Mouse (Mus musculus): ENCODE measurements around the gene Amotl1. TPM values are rescaled to one million over a fixed set of nuclear protein-coding genes. Genes with fewer than 3 reads are reported as not detected.
"Not testable (repeated sequence)": the region's sequence is repeated elsewhere in the genome, so short reads cannot be mapped to it uniquely, and the experiment has no call there.

Amotl1 gene
- polyA plus RNA-seq, 1 experiment from 2014 or later = 9.1 TPM

GRCm38 (mm10) chr9:14576359-14576758 is 68.5 kb downstream of the Amotl1 start:
- ATAC-seq; H3K9me3 ChIP-seq (replicated peaks; ENCODE audit: control insufficient read depth, low read length, poor library complexity, severe bottlenecking); H3K4me2 ChIP-seq (ENCODE audit: low read length); H3K27me3 ChIP-seq (ENCODE audit: control insufficient read depth, insufficient read depth, low read depth, low read length); H3K27ac ChIP-seq (ENCODE audit: low read length); H3K9ac ChIP-seq (ENCODE audit: low read depth, low read length); H3K4me1 ChIP-seq (ENCODE audit: control insufficient read depth, insufficient read depth, low read length); H3K36me3 ChIP-seq (ENCODE audit: control insufficient read depth, insufficient read depth, low read length); H3K4me3 ChIP-seq (ENCODE audit: low read depth, low read length): not testable (repeated sequence)
- 80% methylated on average over 2 of the region's 2 CpGs for WGBS

GRCm38 (mm10) chr9:14574760-14575399 is 70.0 kb downstream of the Amotl1 start:
- no peak overlapping the region for H3K4me3 ChIP-seq (ENCODE audit: low read depth, low read length)
- H3K36me3 ChIP-seq (ENCODE audit: control insufficient read depth, insufficient read depth, low read length) = no peaks in the 10 kb centered on the region
- H3K4me2 ChIP-seq (ENCODE audit: low read length) = no peak overlapping the region
- H3K4me1 ChIP-seq (ENCODE audit: control insufficient read depth, insufficient read depth, low read length) = no peaks in the 10 kb centered on the region
- H3K9ac ChIP-seq (ENCODE audit: low read depth, low read length) = no peak overlapping the region
- WGBS = 70% methylated on average over 12 of the region's 12 CpGs
- peak; percentile 81 for ATAC-seq
- H3K27ac ChIP-seq (ENCODE audit: low read length) = peak overlapping the region; percentile 34
- H3K27me3 ChIP-seq (ENCODE audit: control insufficient read depth, insufficient read depth, low read depth, low read length) = no peaks in the 10 kb centered on the region
- no peaks in the 10 kb centered on the region for H3K9me3 ChIP-seq (replicated peaks; ENCODE audit: control insufficient read depth, low read length, poor library complexity, severe bottlenecking)

GRCm38 (mm10) chr9:14569175-14569975 is 75.5 kb downstream of the Amotl1 start:
- Histone ChIP-seq H3K4me3 (ENCODE audit: low read depth, low read length) (no peak overlapping the region), H3K27ac (ENCODE audit: low read length) (no peak overlapping the region), H3K9ac (ENCODE audit: low read depth, low read length) (no peak overlapping the region), H3K36me3 (ENCODE audit: control insufficient read depth, insufficient read depth, low read length) (no peaks in the 10 kb centered on the region), H3K4me1 (ENCODE audit: control insufficient read depth, insufficient read depth, low read length) (no peaks in the 10 kb centered on the region), H3K4me2 (ENCODE audit: low read length) (no peak overlapping the region), H3K27me3 (ENCODE audit: control insufficient read depth, insufficient read depth, low read depth, low read length) (no peaks in the 10 kb centered on the region), H3K9me3 (replicated peaks; ENCODE audit: control insufficient read depth, low read length, poor library complexity, severe bottlenecking) (no peaks in the 10 kb centered on the region)
- WGBS = 98% methylated on average over 4 of the region's 4 CpGs
- ATAC-seq = no peak

- WGBS = 85% methylated on average over 2 of the region's 2 CpGs
- H3K4me1 ChIP-seq (ENCODE audit: control insufficient read depth, insufficient read depth, low read length) = no peaks in the 10 kb centered on the region
- H3K36me3 ChIP-seq (ENCODE audit: control insufficient read depth, insufficient read depth, low read length) = peaks cover 4% of the 10 kb centered on the region; the same call in 1 of the 2 replicates
- H3K27ac ChIP-seq (ENCODE audit: low read length) = no peak overlapping the region
- H3K9me3 ChIP-seq (replicated peaks; ENCODE audit: control insufficient read depth, low read length, poor library complexity, severe bottlenecking) = no peaks in the 10 kb centered on the region
- H3K9ac ChIP-seq (ENCODE audit: low read depth, low read length) = no peak overlapping the region
- no peak for ATAC-seq
- H3K27me3 ChIP-seq (ENCODE audit: control insufficient read depth, insufficient read depth, low read depth, low read length) = no peaks in the 10 kb centered on the region
- no peak overlapping the region for H3K4me2 ChIP-seq (ENCODE audit: low read length)
- no peak overlapping the region for H3K4me3 ChIP-seq (ENCODE audit: low read depth, low read length)
These were observed 76.4 kb downstream of the Amotl1 start for GRCm38 (mm10) chr9:14568487-14568886.

GRCm38 (mm10) chr9:14564486-14564885 is 80.4 kb downstream of the Amotl1 start:
- Histone ChIP-seq H3K4me1 (ENCODE audit: control insufficient read depth, insufficient read depth, low read length) (no peaks in the 10 kb centered on the region), H3K36me3 (ENCODE audit: control insufficient read depth, insufficient read depth, low read length) (peaks cover 8% of the 10 kb centered on the region), H3K4me3 (ENCODE audit: low read depth, low read length) (no peak overlapping the region), H3K9me3 (replicated peaks; ENCODE audit: control insufficient read depth, low read length, poor library complexity, severe bottlenecking) (no peaks in the 10 kb centered on the region), H3K27me3 (ENCODE audit: control insufficient read depth, insufficient read depth, low read depth, low read length) (no peaks in the 10 kb centered on the region), H3K9ac (ENCODE audit: low read depth, low read length) (no peak overlapping the region), H3K4me2 (ENCODE audit: low read length) (no peak overlapping the region), H3K27ac (ENCODE audit: low read length) (no peak overlapping the region)
- ATAC-seq = no peak
- WGBS = 88% methylated on average over 3 of the region's 3 CpGs

GRCm38 (mm10) chr9:14563351-14563750 is 81.5 kb downstream of the Amotl1 start:
- H3K4me1 ChIP-seq (ENCODE audit: control insufficient read depth, insufficient read depth, low read length) = no peaks in the 10 kb centered on the region
- 90% methylated on average over 7 of the region's 7 CpGs for WGBS
- no peak overlapping the region for H3K4me3 ChIP-seq (ENCODE audit: low read depth, low read length)
- no peak overlapping the region for H3K27ac ChIP-seq (ENCODE audit: low read length)
- H3K9ac ChIP-seq (ENCODE audit: low read depth, low read length) = no peak overlapping the region
- H3K4me2 ChIP-seq (ENCODE audit: low read length) = no peak overlapping the region
- no peak for ATAC-seq
- no peaks in the 10 kb centered on the region for H3K9me3 ChIP-seq (replicated peaks; ENCODE audit: control insufficient read depth, low read length, poor library complexity, severe bottlenecking)
- H3K36me3 ChIP-seq (ENCODE audit: control insufficient read depth, insufficient read depth, low read length) = peaks cover 8% of the 10 kb centered on the region
- no peaks in the 10 kb centered on the region for H3K27me3 ChIP-seq (ENCODE audit: control insufficient read depth, insufficient read depth, low read depth, low read length)

- Histone ChIP-seq H3K9me3 (replicated peaks; ENCODE audit: control insufficient read depth, low read length, poor library complexity, severe bottlenecking) (no peaks in the 10 kb centered on the region), H3K27ac (ENCODE audit: low read length) (no peak overlapping the region), H3K4me3 (ENCODE audit: low read depth, low read length) (no peak overlapping the region), H3K4me2 (ENCODE audit: low read length) (no peak overlapping the region), H3K36me3 (ENCODE audit: control insufficient read depth, insufficient read depth, low read length) (peaks cover 15% of the 10 kb centered on the region), H3K27me3 (ENCODE audit: control insufficient read depth, insufficient read depth, low read depth, low read length) (no peaks in the 10 kb centered on the region), H3K4me1 (ENCODE audit: control insufficient read depth, insufficient read depth, low read length) (no peaks in the 10 kb centered on the region), H3K9ac (ENCODE audit: low read depth, low read length) (no peak overlapping the region)
- 58% methylated on average over 4 of the region's 4 CpGs for WGBS
- ATAC-seq = no peak
These were observed 84.3 kb downstream of the Amotl1 start for GRCm38 (mm10) chr9:14560545-14560944.

GRCm38 (mm10) chr9:14559996-14560395 is 84.9 kb downstream of the Amotl1 start:
- H3K4me3 ChIP-seq (ENCODE audit: low read depth, low read length) = no peak overlapping the region
- ATAC-seq = no peak
- no peak overlapping the region for H3K27ac ChIP-seq (ENCODE audit: low read length)
- no peaks in the 10 kb centered on the region for H3K9me3 ChIP-seq (replicated peaks; ENCODE audit: control insufficient read depth, low read length, poor library complexity, severe bottlenecking)
- H3K4me1 ChIP-seq (ENCODE audit: control insufficient read depth, insufficient read depth, low read length) = no peaks in the 10 kb centered on the region
- H3K4me2 ChIP-seq (ENCODE audit: low read length) = no peak overlapping the region
- H3K27me3 ChIP-seq (ENCODE audit: control insufficient read depth, insufficient read depth, low read depth, low read length) = no peaks in the 10 kb centered on the region
- H3K9ac ChIP-seq (ENCODE audit: low read depth, low read length) = no peak overlapping the region
- WGBS = 93% methylated on average over 9 of the region's 9 CpGs
- peaks cover 15% of the 10 kb centered on the region for H3K36me3 ChIP-seq (ENCODE audit: control insufficient read depth, insufficient read depth, low read length)

GRCm38 (mm10) chr9:14559430-14559829 is 85.4 kb downstream of the Amotl1 start:
- Histone ChIP-seq H3K4me1 (ENCODE audit: control insufficient read depth, insufficient read depth, low read length) (no peaks in the 10 kb centered on the region), H3K9me3 (replicated peaks; ENCODE audit: control insufficient read depth, low read length, poor library complexity, severe bottlenecking) (no peaks in the 10 kb centered on the region), H3K4me2 (ENCODE audit: low read length) (no peak overlapping the region), H3K36me3 (ENCODE audit: control insufficient read depth, insufficient read depth, low read length) (peaks cover 15% of the 10 kb centered on the region), H3K27me3 (ENCODE audit: control insufficient read depth, insufficient read depth, low read depth, low read length) (no peaks in the 10 kb centered on the region), H3K4me3 (ENCODE audit: low read depth, low read length) (no peak overlapping the region), H3K27ac (ENCODE audit: low read length) (no peak overlapping the region), H3K9ac (ENCODE audit: low read depth, low read length) (no peak overlapping the region)
- WGBS = 85% methylated on average over 10 of the region's 10 CpGs
- ATAC-seq = no peak

All from midbrain, embryonic 16.5 days (tissue).